Mouse (Mus musculus) forebrain, postnatal 0 days (tissue): ENCODE data around the gene Tfam. TPM values are rescaled to one million over a fixed set of nuclear protein-coding genes. Genes with fewer than 3 reads are reported as not detected.

Experiments
- ATAC-seq: fragments of 200-750 bp; cut with Nextera tagmentation; 2 replicates; pipeline ENCODE4 v1.8.0; 2017; ENCODE audit warnings: mild to moderate bottlenecking, moderate library complexity
- DNase-seq: peaks from one replicate; pipeline ENCODE4 v3.0.0-alpha.2; 2015
- H3K27ac ChIP-seq: fragments of 300-500 bp; sonication (generic); 2 replicates; pipeline ENCODE4 v1.5.1; 2014; ENCODE audit warnings: low read depth, mild to moderate bottlenecking, antibody characterized with exemption, low read length, moderate library complexity, mixed read lengths
- H3K27me3 ChIP-seq: fragments of 300-500 bp; sonication (generic); 2 replicates; pipeline ENCODE4 v1.6.1; 2014; ENCODE audit warnings: mild to moderate bottlenecking, low read length, mixed read lengths; ENCODE audit not compliant: insufficient read depth
- H3K36me3 ChIP-seq: fragments of 300-500 bp; sonication (generic); 2 replicates; pipeline ENCODE4 v1.6.1; 2014; ENCODE audit warnings: mild to moderate bottlenecking, moderate library complexity; ENCODE audit not compliant: insufficient read depth
- H3K4me1 ChIP-seq: fragments of 300-500 bp; sonication (generic); 2 replicates; pipeline ENCODE4 v1.6.1; 2014; ENCODE audit warnings: antibody characterized with exemption; ENCODE audit not compliant: insufficient read depth
- H3K4me2 ChIP-seq: fragments of 300-500 bp; sonication (generic); 2 replicates; pipeline ENCODE4 v1.6.1; 2014; ENCODE audit warnings: low read depth, mild to moderate bottlenecking, moderate library complexity
- H3K4me3 ChIP-seq: fragments of 300-500 bp; sonication (generic); 2 replicates; pipeline ENCODE4 v1.5.1; 2014; ENCODE audit warnings: low read depth, low read length, mixed read lengths
- H3K9ac ChIP-seq: fragments of 300-500 bp; sonication (generic); 2 replicates; pipeline ENCODE4 v1.6.1; 2014; ENCODE audit warnings: mild to moderate bottlenecking
- H3K9me3 ChIP-seq: fragments of 300-500 bp; sonication (generic); 2 replicates; pipeline ENCODE4 v1.6.1; 2016; ENCODE audit warnings: low read length
- CTCF ChIP-seq: sonication (generic); IDR thresholded peaks from 2 replicates; pipeline ENCODE4 v1.5.1; 2016; ENCODE audit warnings: antibody characterized with exemption, control low read depth, low read depth
- WGBS: fragments of 180-500 bp; shearing (Covaris S2); extraction: QIAGEN DNeasy Blood & Tissue Kit; methylation state at CpG from one replicate; pipeline ENCODE4 v1.1.7; 2014; 5-methylcytosine and 5-hydroxymethylcytosine counted together
- polyA plus RNA-seq: library from polyadenylated mRNA; unstranded; fragments of >200 nt; fragmentation: Nextera tagmentation; extraction: Ambion mirVana; gene quantifications from 2 replicates; pipeline ENCODE4 v1.2.1, GENCODE M21; 2015
- total RNA-seq: library from RNA; depleted of rRNA; stranded (reverse); fragments of >200 nt; gene quantifications from 2 replicates; pipeline ENCODE4 v1.2.3, GENCODE M21; 2014

The Tfam gene
- total and polyA plus RNA-seq, 2 experiments from 2014 or later: 46.9 to 50.9 TPM

- Histone ChIP-seq H3K9ac (no peak overlapping the region), H3K27ac (no peak overlapping the region), H3K4me1 (no peaks in the 10 kb centered on the region), H3K4me3 (no peak overlapping the region), H3K9me3 (no peaks in the 10 kb centered on the region), H3K27me3 (no peaks in the 10 kb centered on the region), H3K4me2 (no peak overlapping the region), H3K36me3 (peaks cover 9% of the 10 kb centered on the region)
- no peak for ATAC-seq
- TF ChIP-seq CTCF: no peak
- no peak for DNase-seq
- WGBS: 85% methylated on average over 17 of the region's 17 CpGs
Measured at GRCm38 (mm10) chr10:71250472-71250871, 12.4 kb upstream of the Tfam start.

GRCm38 (mm10) chr10:71249086-71249880, 11.2 kb upstream of the Tfam start:
- Histone ChIP-seq H3K9ac (no peak overlapping the region), H3K27ac (no peak overlapping the region), H3K9me3 (no peaks in the 10 kb centered on the region), H3K4me3 (no peak overlapping the region), H3K4me2 (no peak overlapping the region), H3K27me3 (no peaks in the 10 kb centered on the region), H3K4me1 (no peaks in the 10 kb centered on the region), H3K36me3 (peaks cover 1% of the 10 kb centered on the region)
- ATAC-seq: no peak
- 75% methylated on average over 10 of the region's 10 CpGs for WGBS
- no peak for TF ChIP-seq CTCF
- no peak for DNase-seq

GRCm38 (mm10) chr10:71246956-71247355, 8.9 kb upstream of the Tfam start:
- no peak for TF ChIP-seq CTCF
- no peak for DNase-seq
- Histone ChIP-seq H3K4me1 (no peaks in the 10 kb centered on the region), H3K27me3 (no peaks in the 10 kb centered on the region), H3K9me3 (no peaks in the 10 kb centered on the region), H3K9ac (no peak overlapping the region), H3K4me2 (no peak overlapping the region), H3K36me3 (no peaks in the 10 kb centered on the region), H3K27ac (no peak overlapping the region), H3K4me3 (no peak overlapping the region)
- WGBS: 66% methylated on average over 7 of the region's 7 CpGs
- no peak for ATAC-seq

- ATAC-seq (no peak), DNase-seq (no peak)
- H3K9ac ChIP-seq: no peak overlapping the region
- no peak overlapping the region for H3K27ac ChIP-seq
- peaks cover 5% of the 10 kb centered on the region; the same call in 1 of the 2 replicates for H3K4me1 ChIP-seq
- no peaks in the 10 kb centered on the region for H3K9me3 ChIP-seq
- no peak for TF ChIP-seq CTCF
- peaks cover 8% of the 10 kb centered on the region; the same call in 1 of the 2 replicates for H3K36me3 ChIP-seq
- H3K4me2 ChIP-seq: no peak overlapping the region
- H3K27me3 ChIP-seq: no peaks in the 10 kb centered on the region
- no peak overlapping the region for H3K4me3 ChIP-seq
- WGBS: 54% methylated on average over 6 of the region's 6 CpGs
Measured at GRCm38 (mm10) chr10:71239479-71240120, 1.5 kb upstream of the Tfam start.

- no peaks in the 10 kb centered on the region for H3K9me3 ChIP-seq
- DNase-seq (peak; percentile 94), ATAC-seq (peak; percentile 99)
- H3K4me3 ChIP-seq: peak overlapping the region; percentile 78
- peaks cover 5% of the 10 kb centered on the region; the same call in 1 of the 2 replicates for H3K4me1 ChIP-seq
- H3K4me2 ChIP-seq: peak overlapping the region; percentile 96
- under 1% methylated on average over 67 of the region's 68 CpGs for WGBS
- peak overlapping the region; percentile 88 for H3K9ac ChIP-seq
- H3K36me3 ChIP-seq: peaks cover 24% of the 10 kb centered on the region
- H3K27ac ChIP-seq: peak overlapping the region; percentile 77
- peak; percentile 49 for TF ChIP-seq CTCF
- no peaks in the 10 kb centered on the region for H3K27me3 ChIP-seq
Measured at GRCm38 (mm10) chr10:71237516-71238239, 402 bp downstream of the Tfam start.

GRCm38 (mm10) chr10:71234071-71234470, 4.0 kb downstream of the Tfam start:
- no peak overlapping the region for H3K4me3 ChIP-seq
- peaks cover 5% of the 10 kb centered on the region; the same call in 1 of the 2 replicates for H3K4me1 ChIP-seq
- H3K9me3 ChIP-seq: no peaks in the 10 kb centered on the region
- no peak overlapping the region for H3K27ac ChIP-seq
- no peak for TF ChIP-seq CTCF
- no peaks in the 10 kb centered on the region for H3K27me3 ChIP-seq
- H3K9ac ChIP-seq: no peak overlapping the region
- no peak for DNase-seq
- H3K4me2 ChIP-seq: no peak overlapping the region
- peaks cover 40% of the 10 kb centered on the region for H3K36me3 ChIP-seq
- 97% methylated on average over 8 of the region's 8 CpGs for WGBS
- ATAC-seq: no peak
